Mouse (Mus musculus): ENCODE measurements at regions not wholly inside any gene's neighbourhood (a gene's known extent, or its start where the extent isn't known, plus 50 kb on each side); places are given as distances from the start of the nearest gene placed in this dataset.

GRCm38 (mm10) chr12:106464701-106465100 lies 454.7 kb downstream of the Vrk1 start:
- no peaks in the 10 kb centered on the region for H3K36me3 ChIP-seq (replicated peaks; ENCODE audit: low read length)
- no peak overlapping the region for H3K4me3 ChIP-seq (replicated peaks)
- no peaks in the 10 kb centered on the region for H3K4me1 ChIP-seq
- TF ChIP-seq GATA1 (IDR thresholded peaks at IDR 0.05; ENCODE audit: borderline replicate concordance, low read length), result no peak
- TF ChIP-seq FLI1 (IDR thresholded peaks at IDR 0.05; ENCODE audit: low read length), result no peak
- peaks cover 80% of the 10 kb centered on the region for H3K9me3 ChIP-seq
- no peaks in the 10 kb centered on the region for H3K27me3 ChIP-seq (replicated peaks)

GRCm38 (mm10) chr12:106468173-106468860 lies 458.3 kb downstream of the Vrk1 start:
- H3K4me3 ChIP-seq (replicated peaks), result peak overlapping the region; percentile 7
- no peaks in the 10 kb centered on the region for H3K27me3 ChIP-seq (replicated peaks)
- TF ChIP-seq FLI1 (IDR thresholded peaks at IDR 0.05; ENCODE audit: low read length) (no peak), GATA1 (IDR thresholded peaks at IDR 0.05; ENCODE audit: borderline replicate concordance, low read length) (no peak)
- H3K4me1 ChIP-seq, result no peaks in the 10 kb centered on the region
- no peaks in the 10 kb centered on the region for H3K36me3 ChIP-seq (replicated peaks; ENCODE audit: low read length)
- H3K9me3 ChIP-seq, result peaks cover 73% of the 10 kb centered on the region

- Histone ChIP-seq H3K27me3 (replicated peaks) (peaks cover 21% of the 10 kb centered on the region), H3K9me3 (peaks cover 36% of the 10 kb centered on the region), H3K4me1 (peaks cover 2% of the 10 kb centered on the region; the same call in 1 of the 2 replicates), H3K4me3 (replicated peaks) (no peak overlapping the region), H3K36me3 (replicated peaks; ENCODE audit: low read length) (no peaks in the 10 kb centered on the region)
- TF ChIP-seq FLI1 (IDR thresholded peaks at IDR 0.05; ENCODE audit: low read length), result no peak
- TF ChIP-seq GATA1 (IDR thresholded peaks at IDR 0.05; ENCODE audit: borderline replicate concordance, low read length), result no peak
Observed at GRCm38 (mm10) chr12:106474501-106475165, 464.6 kb downstream of the Vrk1 start.

GRCm38 (mm10) chr12:106475486-106476050 lies 465.5 kb downstream of the Vrk1 start:
- H3K4me1 ChIP-seq, result peaks cover 2% of the 10 kb centered on the region; the same call in 1 of the 2 replicates
- H3K27me3 ChIP-seq (replicated peaks), result peaks cover 28% of the 10 kb centered on the region
- H3K36me3 ChIP-seq (replicated peaks; ENCODE audit: low read length), result no peaks in the 10 kb centered on the region
- no peak overlapping the region for H3K4me3 ChIP-seq (replicated peaks)
- TF ChIP-seq FLI1 (IDR thresholded peaks at IDR 0.05; ENCODE audit: low read length) (no peak), GATA1 (IDR thresholded peaks at IDR 0.05; ENCODE audit: borderline replicate concordance, low read length) (no peak)
- H3K9me3 ChIP-seq, result peaks cover 27% of the 10 kb centered on the region

- Histone ChIP-seq H3K36me3 (replicated peaks; ENCODE audit: low read length) (no peaks in the 10 kb centered on the region), H3K4me3 (replicated peaks) (no peak overlapping the region), H3K27me3 (replicated peaks) (peaks cover 32% of the 10 kb centered on the region), H3K4me1 (peaks cover 2% of the 10 kb centered on the region; the same call in 1 of the 2 replicates), H3K9me3 (peaks cover 13% of the 10 kb centered on the region)
- TF ChIP-seq FLI1 (IDR thresholded peaks at IDR 0.05; ENCODE audit: low read length) (no peak), GATA1 (IDR thresholded peaks at IDR 0.05; ENCODE audit: borderline replicate concordance, low read length) (no peak)
Observed at GRCm38 (mm10) chr12:106477040-106477665, 467.1 kb downstream of the Vrk1 start.

- peaks cover 17% of the 10 kb centered on the region for H3K9me3 ChIP-seq
- H3K27me3 ChIP-seq (replicated peaks), result peaks cover 32% of the 10 kb centered on the region
- H3K4me1 ChIP-seq, result peaks cover 2% of the 10 kb centered on the region; the same call in 1 of the 2 replicates
- TF ChIP-seq GATA1 (IDR thresholded peaks at IDR 0.05; ENCODE audit: borderline replicate concordance, low read length), result no peak
- no peak for TF ChIP-seq FLI1 (IDR thresholded peaks at IDR 0.05; ENCODE audit: low read length)
- H3K36me3 ChIP-seq (replicated peaks; ENCODE audit: low read length), result no peaks in the 10 kb centered on the region
- no peak overlapping the region for H3K4me3 ChIP-seq (replicated peaks)
Observed at GRCm38 (mm10) chr12:106477731-106478130, 467.7 kb downstream of the Vrk1 start.

- H3K4me3 ChIP-seq (replicated peaks), result no peak overlapping the region
- no peaks in the 10 kb centered on the region for H3K36me3 ChIP-seq (replicated peaks; ENCODE audit: low read length)
- peaks cover 22% of the 10 kb centered on the region for H3K9me3 ChIP-seq
- TF ChIP-seq FLI1 (IDR thresholded peaks at IDR 0.05; ENCODE audit: low read length) (no peak), GATA1 (IDR thresholded peaks at IDR 0.05; ENCODE audit: borderline replicate concordance, low read length) (no peak)
- H3K4me1 ChIP-seq, result peaks cover 2% of the 10 kb centered on the region; the same call in 1 of the 2 replicates
- H3K27me3 ChIP-seq (replicated peaks), result peaks cover 32% of the 10 kb centered on the region
Observed at GRCm38 (mm10) chr12:106478381-106478781, 468.4 kb downstream of the Vrk1 start.

- TF ChIP-seq GATA1 (IDR thresholded peaks at IDR 0.05; ENCODE audit: borderline replicate concordance, low read length), result no peak
- no peak for TF ChIP-seq FLI1 (IDR thresholded peaks at IDR 0.05; ENCODE audit: low read length)
- Histone ChIP-seq H3K27me3 (replicated peaks) (peaks cover 32% of the 10 kb centered on the region), H3K4me3 (replicated peaks) (no peak overlapping the region), H3K4me1 (peaks cover 2% of the 10 kb centered on the region; the same call in 1 of the 2 replicates), H3K36me3 (replicated peaks; ENCODE audit: low read length) (no peaks in the 10 kb centered on the region), H3K9me3 (peaks cover 21% of the 10 kb centered on the region)
Observed at GRCm38 (mm10) chr12:106479067-106479877, 469.2 kb downstream of the Vrk1 start.

GRCm38 (mm10) chr12:106479878-106480194 lies 469.8 kb downstream of the Vrk1 start:
- Histone ChIP-seq H3K27me3 (replicated peaks) (peaks cover 32% of the 10 kb centered on the region), H3K9me3 (peaks cover 16% of the 10 kb centered on the region)
- no peak for TF ChIP-seq GATA1 (IDR thresholded peaks at IDR 0.05; ENCODE audit: borderline replicate concordance, low read length)
- TF ChIP-seq FLI1 (IDR thresholded peaks at IDR 0.05; ENCODE audit: low read length), result no peak

More at GRCm38 (mm10) chr12:106479878-106480194, 469.8 kb downstream of the Vrk1 start:
- no peaks in the 10 kb centered on the region for H3K36me3 ChIP-seq (replicated peaks; ENCODE audit: low read length)
- H3K4me1 ChIP-seq, result no peaks in the 10 kb centered on the region; the same call in 1 of the 2 replicates
- H3K4me3 ChIP-seq (replicated peaks), result no peak overlapping the region
